Mouse (Mus musculus) layer of hippocampus, adult 2 months (tissue): ENCODE data around the gene Dnah11. TPM values are rescaled to one million over a fixed set of nuclear protein-coding genes. Genes with fewer than 3 reads are reported as not detected.
A peak's percentile ranks its signal among the peaks of the same experiment; 100 is the strongest.

Experiments used
- DNase-seq, 2 experiments: peaks; one replicate each; pipeline ENCODE4 v3.0.0; 2022; ENCODE audit warnings: low spot score in 2 of 2
- H3K27ac ChIP-seq: fragments of 200-600 bp; 2 replicates; pipeline ENCODE4 v1.8.1; 2022
- H3K4me3 ChIP-seq: fragments of 200-600 bp; 2 replicates; pipeline ENCODE4 v1.8.1; 2022; ENCODE audit warnings: mild to moderate bottlenecking
- CTCF ChIP-seq: fragments of 200-600 bp; conservative IDR thresholded peaks from 2 replicates; pipeline ENCODE4 v1.8.1; 2022; ENCODE audit warnings: antibody characterized with exemption, mild to moderate bottlenecking, moderate library complexity
- total RNA-seq, 2 experiments: library from RNA; stranded (reverse); gene quantifications; 2 replicates each; pipeline ENCODE4 v1.2.3; 2021

The Dnah11 gene
- total RNA-seq, 2 experiments from 2014 or later: 0.97 to 1.1 TPM

- DNase-seq: no peak
- Histone ChIP-seq H3K27ac (no peak overlapping the region), H3K4me3 (no peak overlapping the region)
- TF ChIP-seq CTCF: no peak
These were observed 337.6 kb downstream of the Dnah11 start for GRCm38 (mm10) chr12:117861249-117861648.

- no peak for DNase-seq
- TF ChIP-seq CTCF: no peak
- Histone ChIP-seq H3K4me3 (no peak overlapping the region), H3K27ac (no peak overlapping the region)
These were observed 338.0 kb downstream of the Dnah11 start for GRCm38 (mm10) chr12:117860840-117861239.

GRCm38 (mm10) chr12:117857884-117858283, 341.0 kb downstream of the Dnah11 start:
- no peak for DNase-seq
- TF ChIP-seq CTCF: no peak
- no peak overlapping the region for H3K27ac ChIP-seq
- H3K4me3 ChIP-seq: no peak overlapping the region

- DNase-seq: no peak
- H3K4me3 ChIP-seq: no peak overlapping the region
- no peak overlapping the region for H3K27ac ChIP-seq
- TF ChIP-seq CTCF: no peak
These were observed 341.8 kb downstream of the Dnah11 start for GRCm38 (mm10) chr12:117857023-117857422.

- DNase-seq: peak; percentile 16 to 72
- TF ChIP-seq CTCF: peak; percentile 96
- Histone ChIP-seq H3K27ac (no peak overlapping the region), H3K4me3 (no peak overlapping the region)
These were observed 345.5 kb downstream of the Dnah11 start for GRCm38 (mm10) chr12:117853316-117853715.

- TF ChIP-seq CTCF: no peak
- DNase-seq: no peak
- no peak overlapping the region for H3K27ac ChIP-seq
- H3K4me3 ChIP-seq: no peak overlapping the region
These were observed 348.4 kb downstream of the Dnah11 start for GRCm38 (mm10) chr12:117850472-117850871.

GRCm38 (mm10) chr12:117848621-117849020, 350.2 kb downstream of the Dnah11 start:
- no peak for DNase-seq
- no peak for TF ChIP-seq CTCF
- H3K27ac ChIP-seq: no peak overlapping the region
- no peak overlapping the region for H3K4me3 ChIP-seq

GRCm38 (mm10) chr12:117844917-117845316, 353.9 kb downstream of the Dnah11 start:
- H3K4me3 ChIP-seq: no peak overlapping the region
- no peak for TF ChIP-seq CTCF
- no peak overlapping the region for H3K27ac ChIP-seq
- no peak for DNase-seq

GRCm38 (mm10) chr12:117844075-117844408, 354.8 kb downstream of the Dnah11 start:
- no peak overlapping the region; the same call in 1 of the 2 replicates for H3K27ac ChIP-seq
- DNase-seq: no peak
- peak overlapping the region; percentile 80 for H3K4me3 ChIP-seq
- no peak for TF ChIP-seq CTCF

GRCm38 (mm10) chr12:117843302-117844074, 355.4 kb downstream of the Dnah11 start:
- Histone ChIP-seq H3K4me3 (peak overlapping the region; percentile 80), H3K27ac (peak overlapping the region; percentile 83)
- TF ChIP-seq CTCF: no peak
- peak; percentile 26 to 57 for DNase-seq

- DNase-seq: no peak
These were observed 356.2 kb downstream of the Dnah11 start for GRCm38 (mm10) chr12:117842676-117843075.

GRCm38 (mm10) chr12:117840705-117841104, 358.1 kb downstream of the Dnah11 start:
- Histone ChIP-seq H3K4me3 (no peak overlapping the region), H3K27ac (no peak overlapping the region)
- TF ChIP-seq CTCF: no peak
- DNase-seq: no peak

More at GRCm38 (mm10) chr12:117842676-117843075, 356.2 kb downstream of the Dnah11 start:
- TF ChIP-seq CTCF: no peak
- Histone ChIP-seq H3K4me3 (no peak overlapping the region), H3K27ac (no peak overlapping the region)

GRCm38 (mm10) chr12:117837376-117837775, 361.5 kb downstream of the Dnah11 start:
- no peak overlapping the region for H3K27ac ChIP-seq
- TF ChIP-seq CTCF: no peak
- DNase-seq: no peak
- H3K4me3 ChIP-seq: no peak overlapping the region

GRCm38 (mm10) chr12:117835371-117835770, 363.5 kb downstream of the Dnah11 start:
- H3K27ac ChIP-seq: no peak overlapping the region
- TF ChIP-seq CTCF: no peak
- no peak overlapping the region for H3K4me3 ChIP-seq
- no peak for DNase-seq
